Mouse (Mus musculus) bone marrow macrophage, adult 2 months (primary cell): ENCODE results near the gene 4930432K21Rik. TPM values are rescaled to one million over a fixed set of nuclear protein-coding genes. Genes with fewer than 3 reads are reported as not detected.
A peak's percentile ranks its signal among the peaks of the same experiment; 100 is the strongest.

Experiments used
- H3K27ac ChIP-seq: 2 replicates; pipeline ENCODE4 v1.5.1; 2012; ENCODE audit warnings: low read depth, low read length; ENCODE audit not compliant: insufficient read depth
- H3K4me1 ChIP-seq: 2 replicates; pipeline ENCODE4 v1.6.1; 2012; ENCODE audit warnings: low read length; ENCODE audit not compliant: control insufficient read depth, insufficient read depth
- H3K4me3 ChIP-seq: 2 replicates; pipeline ENCODE4 v1.5.1; 2012; ENCODE audit warnings: mild to moderate bottlenecking, low read length, moderate library complexity; ENCODE audit not compliant: insufficient read depth
- CTCF ChIP-seq: IDR thresholded peaks from 2 replicates; pipeline ENCODE4 v1.5.1; 2012; ENCODE audit warnings: low read depth, mild to moderate bottlenecking, low read length, moderate library complexity
- POLR2A ChIP-seq: IDR thresholded peaks from 2 replicates; pipeline ENCODE4 v1.6.1; 2012; ENCODE audit warnings: mild to moderate bottlenecking, low read depth, low read length, borderline replicate concordance
- polyA plus RNA-seq: library from polyadenylated mRNA; stranded (reverse); fragments of >200 nt; gene quantifications from 2 replicates; pipeline ENCODE4 v1.2.4, GENCODE M21; 2012; ENCODE audit not compliant: missing spikeins, insufficient read depth, insufficient read length

The 4930432K21Rik gene
- polyA plus RNA-seq, 1 experiment: 1.2 TPM

DNA sequence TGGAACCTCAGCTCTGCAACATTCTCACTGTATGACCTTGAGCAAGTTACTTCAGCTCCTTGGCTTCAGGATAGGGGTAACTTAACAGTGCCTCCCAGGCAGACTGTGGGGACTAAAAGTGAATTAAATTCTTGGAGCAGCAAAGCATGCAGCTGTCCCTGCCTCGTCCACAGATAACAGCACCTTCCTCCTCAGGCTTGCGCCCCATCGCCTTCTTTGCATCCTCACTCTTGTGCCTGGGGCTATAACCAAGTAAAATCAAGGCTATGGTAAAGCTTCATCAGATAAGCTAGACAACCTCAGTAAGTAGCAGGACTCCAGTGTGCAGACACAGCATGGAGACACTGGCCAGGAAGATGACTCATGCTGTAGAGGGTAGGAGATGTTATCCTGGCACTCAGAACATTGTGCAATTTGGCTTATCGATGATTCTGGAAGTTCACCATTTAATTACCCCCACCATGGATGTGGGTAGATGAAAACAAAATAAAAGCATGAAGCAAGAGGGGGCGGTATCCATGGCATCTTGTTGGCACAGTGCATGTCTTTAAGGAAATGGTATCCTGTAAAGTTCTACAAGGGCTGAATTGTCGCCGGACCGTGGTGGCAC is 3.1 kb upstream of the 4930432K21Rik start:
- Histone ChIP-seq H3K4me3 (no peak overlapping the region), H3K27ac (no peak overlapping the region), H3K4me1 (peaks cover 28% of the 10 kb centered on the region)
- TF ChIP-seq POLR2A: no peak
- TF ChIP-seq CTCF: no peak

- Histone ChIP-seq H3K4me3 (peak overlapping the region; percentile 93), H3K27ac (no peak overlapping the region), H3K4me1 (peaks cover 28% of the 10 kb centered on the region)
- TF ChIP-seq CTCF (no peak), POLR2A (no peak)
Observed at GRCm38 (mm10) chr8:84147324-84147766, 480 bp upstream of the 4930432K21Rik start.

- Histone ChIP-seq H3K4me1 (peaks cover 28% of the 10 kb centered on the region), H3K27ac (no peak overlapping the region), H3K4me3 (peak overlapping the region; percentile 93)
- TF ChIP-seq CTCF (no peak), POLR2A (no peak)
Observed at GRCm38 (mm10) chr8:84148531-84148850, 666 bp downstream of the 4930432K21Rik start.

DNA sequence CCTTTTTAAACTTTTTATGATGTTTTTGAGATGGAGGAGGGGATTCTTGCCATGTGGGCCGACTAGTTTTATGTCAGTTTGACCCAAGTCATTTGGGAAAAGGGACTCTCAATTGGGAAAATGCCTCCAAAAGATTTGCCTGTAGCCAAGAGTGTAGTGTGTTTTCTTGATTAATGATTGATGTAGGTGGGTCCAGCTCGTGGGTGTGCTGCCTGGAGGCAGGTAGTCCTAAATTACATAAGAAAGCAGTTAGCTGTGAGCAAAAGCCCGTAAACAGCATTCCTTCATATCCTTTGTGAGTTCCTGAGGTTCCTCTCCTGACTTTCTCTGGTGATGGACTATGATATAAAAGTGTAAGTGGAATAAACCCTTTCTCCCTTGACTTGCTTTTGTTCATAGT is 1.4 kb downstream of the 4930432K21Rik start:
- no peak for TF ChIP-seq POLR2A
- no peak for TF ChIP-seq CTCF
- Histone ChIP-seq H3K4me1 (peaks cover 28% of the 10 kb centered on the region), H3K27ac (no peak overlapping the region), H3K4me3 (no peak overlapping the region)

DNA sequence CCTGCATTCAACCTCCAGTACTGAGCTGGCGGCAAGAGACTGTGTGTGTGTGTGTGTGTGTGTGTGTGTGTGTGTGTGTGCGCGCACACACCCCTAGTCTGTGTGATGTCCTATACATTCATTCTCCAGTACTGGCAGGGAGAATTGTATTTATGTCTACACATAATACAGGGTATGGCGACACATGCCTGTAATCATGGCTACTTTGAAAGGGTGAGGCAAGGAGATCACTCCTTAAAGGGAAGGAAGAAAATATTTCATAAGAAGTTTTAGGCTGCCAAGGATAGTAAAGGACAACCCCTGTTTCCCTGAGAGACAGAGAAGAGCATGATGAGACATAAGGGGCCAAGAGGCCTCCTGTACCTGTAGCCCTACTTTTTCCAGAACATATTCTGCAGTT is 9.8 kb downstream of the 4930432K21Rik start:
- no peak overlapping the region for H3K4me3 ChIP-seq
- H3K27ac ChIP-seq: no peak overlapping the region
- TF ChIP-seq POLR2A: no peak
- no peak for TF ChIP-seq CTCF
- no peaks in the 10 kb centered on the region for H3K4me1 ChIP-seq

DNA sequence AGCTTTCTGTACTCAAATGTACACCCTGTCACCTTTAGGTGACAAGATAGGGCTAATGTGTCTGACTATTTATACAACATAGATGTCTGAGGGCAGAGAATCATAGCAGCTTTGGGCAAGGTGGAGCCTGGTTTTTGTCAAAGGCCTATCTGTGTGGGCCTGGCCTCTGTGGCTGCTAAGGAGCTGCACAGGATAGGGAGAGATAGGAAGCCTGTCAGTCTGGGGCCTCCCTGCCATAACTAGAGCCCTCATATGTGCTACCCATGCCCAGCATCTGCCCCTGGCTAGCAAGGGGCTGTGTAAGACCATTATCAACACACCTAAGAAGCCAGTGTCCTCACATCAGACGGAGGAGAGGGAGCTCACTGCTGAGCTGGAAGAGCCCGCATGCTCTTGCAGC is 19.9 kb downstream of the 4930432K21Rik start:
- Histone ChIP-seq H3K27ac (no peak overlapping the region), H3K4me1 (no peaks in the 10 kb centered on the region), H3K4me3 (no peak overlapping the region)
- no peak for TF ChIP-seq POLR2A
- no peak for TF ChIP-seq CTCF

GRCm38 (mm10) chr8:84170096-84170495 is 22.3 kb downstream of the 4930432K21Rik start:
- no peaks in the 10 kb centered on the region for H3K4me1 ChIP-seq
- TF ChIP-seq POLR2A: no peak
- TF ChIP-seq CTCF: no peak
- H3K4me3 ChIP-seq: no peak overlapping the region
- H3K27ac ChIP-seq: no peak overlapping the region

DNA sequence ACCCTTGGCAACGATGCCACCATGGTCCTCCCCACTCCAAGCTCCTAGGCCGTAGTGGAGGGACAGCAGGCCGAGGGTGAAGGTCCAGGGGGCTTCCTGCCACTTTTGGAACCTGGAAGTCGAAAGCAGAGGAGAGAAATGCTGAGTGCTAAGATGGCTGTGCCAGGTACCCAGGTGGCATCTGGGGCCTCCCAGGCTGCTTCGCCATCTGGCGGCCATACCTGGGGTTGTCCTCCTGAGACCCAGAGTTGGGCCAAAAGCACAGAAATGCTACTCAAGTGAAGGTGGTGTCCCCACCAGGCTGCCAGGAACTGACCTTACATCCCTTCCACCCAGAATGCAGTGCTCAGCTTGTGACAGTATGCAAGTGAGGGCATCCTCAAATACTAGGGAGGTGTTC is 26.0 kb downstream of the 4930432K21Rik start:
- TF ChIP-seq POLR2A (no peak), CTCF (0 out of 2 replicates have a peak, but pooled peaks have one; percentile 29)
- no peaks in the 10 kb centered on the region for H3K4me1 ChIP-seq
- no peak overlapping the region for H3K27ac ChIP-seq
- no peak overlapping the region for H3K4me3 ChIP-seq

GRCm38 (mm10) chr8:84176560-84176959 is 28.7 kb downstream of the 4930432K21Rik start:
- TF ChIP-seq POLR2A (no peak), CTCF (no peak)
- no peaks in the 10 kb centered on the region for H3K4me1 ChIP-seq
- H3K4me3 ChIP-seq: no peak overlapping the region
- no peak overlapping the region for H3K27ac ChIP-seq

- no peak overlapping the region for H3K27ac ChIP-seq
- H3K4me1 ChIP-seq: no peaks in the 10 kb centered on the region
- TF ChIP-seq CTCF (no peak), POLR2A (no peak)
- H3K4me3 ChIP-seq: no peak overlapping the region
Observed at GRCm38 (mm10) chr8:84177405-84177804, 29.6 kb downstream of the 4930432K21Rik start.
